Mouse (Mus musculus) forebrain, embryonic 10.5 days (tissue): ENCODE results near the gene Brd2. TPM values are rescaled to one million over a fixed set of nuclear protein-coding genes. Genes with fewer than 3 reads are reported as not detected.
"Not testable (repeated sequence)": the region's sequence is repeated elsewhere in the genome, so short reads cannot be mapped to it uniquely, and the experiment has no call there.

Source experiments
- DNase-seq: peaks from one replicate; pipeline ENCODE4 v3.0.0-alpha.2; 2017; ENCODE audit warnings: low spot score; ENCODE audit errors: extremely low spot score
- H3K27ac ChIP-seq: fragments of 300-500 bp; sonication (generic); 2 replicates; pipeline ENCODE4 v1.5.1; 2016; ENCODE audit warnings: mild to moderate bottlenecking
- H3K27me3 ChIP-seq: fragments of 300-500 bp; sonication (generic); 2 replicates; pipeline ENCODE4 v1.6.1; 2016; ENCODE audit warnings: mild to moderate bottlenecking; ENCODE audit not compliant: poor library complexity, severe bottlenecking
- H3K36me3 ChIP-seq: fragments of 300-500 bp; sonication (generic); replicated peaks from 2 replicates; pipeline ENCODE4 v1.6.1; 2016; ENCODE audit warnings: mild to moderate bottlenecking, moderate library complexity
- H3K4me1 ChIP-seq: fragments of 300-500 bp; sonication (generic); 2 replicates; pipeline ENCODE4 v1.6.1; 2016
- H3K4me3 ChIP-seq: fragments of 300-500 bp; sonication (generic); 2 replicates; pipeline ENCODE4 v1.5.1; 2016; ENCODE audit warnings: mild to moderate bottlenecking, moderate library complexity
- H3K9me3 ChIP-seq: fragments of 300-500 bp; sonication (generic); 2 replicates; pipeline ENCODE4 v1.6.1; 2016; ENCODE audit warnings: mild to moderate bottlenecking, moderate library complexity
- WGBS: fragments of 180-500 bp; shearing (Covaris S2); methylation state at CpG from one replicate; pipeline ENCODE4 v1.1.7; 2016; 5-methylcytosine and 5-hydroxymethylcytosine counted together
- polyA plus RNA-seq: library from polyadenylated mRNA; unstranded; fragments of >200 nt; fragmentation: Nextera tagmentation; extraction: Ambion mirVana; gene quantifications from 2 replicates; pipeline ENCODE4 v1.2.1, GENCODE M21; 2016

Brd2 gene
- 121 and 134 TPM in 2 replicates for polyA plus RNA-seq

- Histone ChIP-seq H3K4me1 (peaks cover 46% of the 10 kb centered on the region), H3K9me3 (no peaks in the 10 kb centered on the region), H3K36me3 (peaks cover 27% of the 10 kb centered on the region), H3K27ac (peak within 1 kb of the TSS; percentile 100), H3K4me3 (peak within 1 kb of the TSS; percentile 95), H3K27me3 (no peaks in the 10 kb centered on the region)
- WGBS, result under 1% methylated on average over 75 of the region's 75 CpGs
- DNase-seq, result peak; percentile 98
These were observed at the start of gene Brd2 for GRCm38 (mm10) chr17:34122188-34122984. TSS of gene Brd2 (minus strand) at chr17:34122634.

- no peak overlapping the region for H3K4me3 ChIP-seq
- WGBS, result 46% methylated on average over 13 of the region's 13 CpGs
- H3K36me3 ChIP-seq, result no peaks in the 10 kb centered on the region
- no peak overlapping the region for H3K27ac ChIP-seq
- H3K4me1 ChIP-seq, result no peaks in the 10 kb centered on the region
- H3K9me3 ChIP-seq, result no peaks in the 10 kb centered on the region; the same call in 1 of the 2 replicates
- H3K27me3 ChIP-seq, result no peaks in the 10 kb centered on the region
- peak; percentile 71 for DNase-seq
These were observed 48.6 kb upstream of the Brd2 start for GRCm38 (mm10) chr17:34170877-34171498.

DNA sequence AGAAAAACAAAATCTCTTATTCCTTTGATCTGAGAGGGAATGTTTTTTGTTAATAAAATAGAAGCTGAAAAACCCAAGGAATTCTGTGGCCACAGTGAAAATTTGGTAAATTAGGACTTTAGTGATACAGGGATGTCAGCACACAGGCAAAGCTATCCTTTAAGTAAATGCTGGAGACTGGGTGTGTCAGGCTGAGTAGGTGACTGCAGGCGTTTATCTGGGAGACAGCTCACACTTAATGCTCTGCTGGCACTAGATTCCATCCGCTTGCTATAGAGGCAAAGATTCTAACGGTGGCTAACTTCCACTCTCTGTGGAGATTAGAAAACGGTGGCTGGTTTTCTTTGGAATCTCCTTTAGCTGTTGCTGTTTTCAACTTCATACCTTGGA is 48.0 kb upstream of the Brd2 start:
- no peaks in the 10 kb centered on the region for H3K27me3 ChIP-seq
- H3K4me1 ChIP-seq, result no peaks in the 10 kb centered on the region
- H3K4me3 ChIP-seq, result no peak overlapping the region
- 35% methylated on average over 4 of the region's 4 CpGs for WGBS
- peaks cover under 1% of the 10 kb centered on the region; the same call in 1 of the 2 replicates for H3K9me3 ChIP-seq
- H3K27ac ChIP-seq, result no peak overlapping the region
- no peaks in the 10 kb centered on the region for H3K36me3 ChIP-seq
- no peak for DNase-seq

DNA sequence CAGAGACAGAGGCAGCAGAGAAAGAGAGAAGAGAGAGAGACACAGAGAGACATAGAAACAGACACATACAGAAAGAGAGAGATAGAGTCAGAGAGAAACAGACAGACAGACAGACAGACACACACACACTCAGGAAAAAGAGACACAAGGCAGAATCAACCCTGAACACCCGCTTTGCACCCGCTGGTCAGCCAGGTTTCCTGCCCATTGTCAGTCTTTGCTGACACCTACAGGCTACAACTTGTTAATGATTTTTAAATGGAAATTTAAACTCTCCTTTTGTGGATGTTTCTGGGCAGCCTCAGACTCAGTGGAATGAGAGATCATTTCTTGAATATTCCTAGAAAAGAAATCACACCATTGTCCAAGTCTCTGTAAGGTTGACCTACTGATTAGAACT is 46.8 kb upstream of the Brd2 start:
- H3K27me3 ChIP-seq, result no peaks in the 10 kb centered on the region

GRCm38 (mm10) chr17:34165033-34165730 is 42.7 kb upstream of the Brd2 start:
- Histone ChIP-seq H3K36me3 (no peaks in the 10 kb centered on the region), H3K9me3 (peaks cover 9% of the 10 kb centered on the region; the same call in 1 of the 2 replicates), H3K27me3 (no peaks in the 10 kb centered on the region), H3K4me3 (no peak overlapping the region), H3K4me1 (no peaks in the 10 kb centered on the region), H3K27ac (no peak overlapping the region)
- no peak for DNase-seq
- WGBS, result 87% methylated on average over 6 of the region's 6 CpGs

More for the DNA sequence above, 46.8 kb upstream of the Brd2 start:
- no peaks in the 10 kb centered on the region for H3K36me3 ChIP-seq
- peaks cover 4% of the 10 kb centered on the region; the same call in 1 of the 2 replicates for H3K9me3 ChIP-seq
- peak; percentile 31 for DNase-seq
- H3K4me3 ChIP-seq, result no peak overlapping the region
- WGBS, result 2% methylated on average over 2 of the region's 2 CpGs
- H3K4me1 ChIP-seq, result no peaks in the 10 kb centered on the region
- H3K27ac ChIP-seq, result no peak overlapping the region

DNA sequence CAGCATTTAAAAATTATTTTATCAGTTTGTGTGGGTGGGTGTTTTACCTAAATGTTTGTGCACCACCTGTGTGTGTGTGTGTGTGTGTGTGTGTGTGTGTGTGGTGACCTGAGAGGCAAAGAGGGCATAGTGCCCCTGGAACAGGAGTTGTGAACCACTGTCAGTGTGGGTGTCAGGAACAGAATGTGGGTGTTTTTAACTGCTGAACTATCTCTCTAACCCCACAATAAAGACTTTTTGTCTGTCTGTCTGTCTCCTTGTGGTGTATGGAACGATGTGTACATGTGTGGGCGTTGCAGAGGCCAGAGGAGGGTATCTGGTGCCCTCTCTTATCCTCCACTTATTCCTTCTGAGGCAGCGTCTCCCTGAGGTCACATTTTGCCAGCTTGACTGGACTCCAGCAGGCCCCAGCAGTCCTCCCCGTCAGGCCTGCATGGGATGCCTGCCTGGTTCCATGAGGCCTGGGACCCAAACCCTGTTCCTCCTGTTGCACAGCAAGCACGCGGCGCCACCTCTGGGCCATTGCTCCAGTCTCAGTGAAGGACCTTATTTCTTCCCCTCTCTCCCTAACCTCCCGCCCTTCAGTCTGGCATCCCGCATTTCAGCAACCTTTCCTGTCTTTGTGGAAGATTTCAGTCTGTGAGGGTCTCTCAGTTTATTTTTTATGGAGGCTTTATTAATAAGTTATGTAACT is 41.9 kb upstream of the Brd2 start:
- DNase-seq, result no peak
- Histone ChIP-seq H3K27ac (no peak overlapping the region), H3K27me3 (no peaks in the 10 kb centered on the region), H3K4me1 (no peaks in the 10 kb centered on the region), H3K36me3 (no peaks in the 10 kb centered on the region), H3K4me3 (no peak overlapping the region), H3K9me3 (peaks cover 9% of the 10 kb centered on the region; the same call in 1 of the 2 replicates)
- 42% methylated on average over 9 of the region's 9 CpGs for WGBS

GRCm38 (mm10) chr17:34155534-34155933 is 33.1 kb upstream of the Brd2 start:
- Histone ChIP-seq H3K4me1 (no peaks in the 10 kb centered on the region), H3K27me3 (no peaks in the 10 kb centered on the region), H3K36me3 (no peaks in the 10 kb centered on the region), H3K4me3 (no peak overlapping the region), H3K9me3 (no peaks in the 10 kb centered on the region), H3K27ac (no peak overlapping the region)
- WGBS, result 66% methylated on average over 5 of the region's 5 CpGs
- DNase-seq, result no peak

GRCm38 (mm10) chr17:34152923-34153322 is 30.5 kb upstream of the Brd2 start, which contains the start of gene H2-DMb1:
TSS of gene H2-DMb1 (plus strand) at chr17:34153072.
- Histone ChIP-seq H3K27ac (no peak within 1 kb of the TSS), H3K4me1 (no peaks in the 10 kb centered on the region), H3K27me3 (0 out of 2 replicates have a peak, but pooled peaks cover under 1% of the 10 kb centered on the region), H3K9me3 (no peaks in the 10 kb centered on the region), H3K4me3 (no peak within 1 kb of the TSS), H3K36me3 (no peaks in the 10 kb centered on the region)
- 63% methylated on average over 4 of the region's 4 CpGs for WGBS
- DNase-seq, result no peak

DNA sequence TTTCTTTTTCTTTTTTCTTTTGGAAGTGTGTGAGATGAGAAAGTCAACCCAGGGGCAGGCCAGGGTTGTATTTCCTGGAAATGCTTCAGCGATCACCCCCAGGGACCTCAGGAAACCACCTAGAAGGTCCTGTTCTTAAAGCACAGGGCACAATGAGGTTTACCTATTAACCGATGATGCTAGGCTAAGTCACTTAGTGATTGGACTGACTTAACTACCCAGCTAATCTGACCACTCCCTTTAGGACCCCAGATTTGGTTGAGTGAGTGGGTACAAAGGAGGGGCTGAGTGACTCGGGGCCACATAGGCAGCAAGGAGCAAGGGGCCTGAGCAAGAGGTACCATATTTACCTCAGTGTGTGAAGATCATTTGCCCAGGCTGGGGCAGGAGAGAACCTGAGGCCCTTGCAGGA is 22.5 kb upstream of the Brd2 start:
- no peak for DNase-seq
- WGBS, result 79% methylated on average over 3 of the region's 3 CpGs
- Histone ChIP-seq H3K36me3 (no peaks in the 10 kb centered on the region), H3K9me3 (no peaks in the 10 kb centered on the region), H3K27me3 (peaks cover 27% of the 10 kb centered on the region), H3K4me3 (no peak overlapping the region), H3K27ac (no peak overlapping the region), H3K4me1 (peaks cover 12% of the 10 kb centered on the region)

GRCm38 (mm10) chr17:34144221-34144620 is 21.8 kb upstream of the Brd2 start:
- WGBS, result 92% methylated on average over 4 of the region's 4 CpGs
- H3K36me3 ChIP-seq, DNase-seq, H3K4me3 ChIP-seq, H3K27ac ChIP-seq, H3K9me3 ChIP-seq: not testable (repeated sequence)
- H3K27me3 ChIP-seq, result peaks cover 35% of the 10 kb centered on the region
- peaks cover 19% of the 10 kb centered on the region for H3K4me1 ChIP-seq

GRCm38 (mm10) chr17:34143461-34143860 is 21.0 kb upstream of the Brd2 start:
- H3K27me3 ChIP-seq, result peaks cover 42% of the 10 kb centered on the region
- 73% methylated on average over 5 of the region's 5 CpGs for WGBS
- H3K4me1 ChIP-seq, result peaks cover 23% of the 10 kb centered on the region
- DNase-seq, result no peak
- H3K9me3 ChIP-seq, result no peaks in the 10 kb centered on the region
- no peak overlapping the region for H3K4me3 ChIP-seq
- no peak overlapping the region for H3K27ac ChIP-seq
- H3K36me3 ChIP-seq, result no peaks in the 10 kb centered on the region

DNA sequence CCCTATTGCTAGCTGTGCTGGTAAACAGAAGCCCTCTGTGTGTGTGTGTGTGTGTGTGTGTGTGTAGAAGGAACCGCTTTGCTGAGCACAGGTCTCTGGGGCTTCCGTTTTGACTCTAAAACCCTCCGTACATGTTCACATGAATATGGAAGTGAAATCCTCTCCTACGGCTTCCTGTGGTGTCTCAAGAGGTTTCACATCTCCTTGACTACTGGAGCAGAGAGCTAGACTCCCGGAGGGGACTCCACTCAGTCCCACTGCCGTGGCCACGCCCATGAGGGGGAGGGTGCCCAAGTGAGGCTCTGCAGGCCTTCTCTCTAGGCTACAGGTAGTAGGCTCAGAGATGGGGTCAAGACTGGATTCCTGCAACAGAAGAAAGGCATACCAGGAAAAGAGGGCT is 20.6 kb upstream of the Brd2 start, which contains the start of gene H2-DMb2:
TSS of gene H2-DMb2 (plus strand) at position 275 of the 400 bp plus-strand sequence.
- H3K27ac ChIP-seq, result no peak within 1 kb of the TSS
- H3K4me1 ChIP-seq, result peaks cover 23% of the 10 kb centered on the region
- H3K36me3 ChIP-seq, result no peaks in the 10 kb centered on the region
- no peak for DNase-seq
- H3K4me3 ChIP-seq, result no peak within 1 kb of the TSS
- peaks cover 47% of the 10 kb centered on the region for H3K27me3 ChIP-seq
- no peaks in the 10 kb centered on the region for H3K9me3 ChIP-seq
- 45% methylated on average over 7 of the region's 7 CpGs for WGBS
